Mouse (Mus musculus): ENCODE measurements around the gene Gm20905. TPM values are rescaled to one million over a fixed set of nuclear protein-coding genes. Genes with fewer than 3 reads are reported as not detected.

The Gm20905 gene
- not detected for polyA plus RNA-seq (2014; fragmentation: Illumina TruSeq; extraction: RNeasy Lipid Tissue Mini Kit (QIAGEN cat#74804); ENCODE audit: low read depth, low replicate concordance)

GRCm38 (mm10) chrY:37259503-37259902 is at the start of gene Gm20905:
TSS of gene Gm20905 (minus strand) at chrY:37259603.

All from testis, adult 10 weeks (tissue).